Mouse (Mus musculus) lung, postnatal 0 days (tissue): ENCODE results near the gene Iqck. TPM values are rescaled to one million over a fixed set of nuclear protein-coding genes. Genes with fewer than 3 reads are reported as not detected.
A peak's percentile ranks its signal among the peaks of the same experiment; 100 is the strongest.

ENCODE experiments used
- ATAC-seq: fragments of 200-750 bp; cut with Nextera tagmentation; 2 replicates; pipeline ENCODE4 v1.8.0; 2017; ENCODE audit warnings: moderate library complexity
- DNase-seq: peaks from one replicate; pipeline ENCODE4 v3.0.0-alpha.2; 2016; ENCODE audit warnings: low spot score
- H3K27ac ChIP-seq: fragments of 300-500 bp; sonication (generic); 2 replicates; pipeline ENCODE4 v1.5.1; 2014; ENCODE audit warnings: antibody characterized with exemption, mild to moderate bottlenecking, low read length, mixed read lengths
- H3K27me3 ChIP-seq: fragments of 300-500 bp; sonication (generic); replicated peaks from 2 replicates; pipeline ENCODE4 v1.6.1; 2014; ENCODE audit warnings: low read length, mixed read lengths; ENCODE audit not compliant: insufficient read depth
- H3K36me3 ChIP-seq: fragments of 300-500 bp; sonication (generic); 2 replicates; pipeline ENCODE4 v1.6.1; 2014; ENCODE audit warnings: low read length, mixed read lengths; ENCODE audit not compliant: insufficient read depth
- H3K4me1 ChIP-seq: fragments of 300-500 bp; sonication (generic); 2 replicates; pipeline ENCODE4 v1.6.1; 2014; ENCODE audit warnings: antibody characterized with exemption, low read depth, low read length, mixed read lengths; ENCODE audit not compliant: insufficient read depth
- H3K4me2 ChIP-seq: fragments of 300-500 bp; sonication (generic); replicated peaks from 2 replicates; pipeline ENCODE4 v1.6.1; 2014; ENCODE audit warnings: low read depth, mild to moderate bottlenecking, low read length, moderate library complexity, mixed read lengths
- H3K4me3 ChIP-seq: fragments of 300-500 bp; sonication (generic); 2 replicates; pipeline ENCODE4 v1.5.1; 2014; ENCODE audit warnings: low read depth, low read length
- H3K9ac ChIP-seq: fragments of 300-500 bp; sonication (generic); replicated peaks from 2 replicates; pipeline ENCODE4 v1.6.1; 2014; ENCODE audit warnings: low read depth, mild to moderate bottlenecking
- H3K9me3 ChIP-seq: fragments of 300-500 bp; sonication (generic); 2 replicates; pipeline ENCODE4 v1.6.1; 2016; ENCODE audit warnings: low read length, mixed read lengths
- CTCF ChIP-seq: IDR thresholded peaks from 2 replicates; pipeline ENCODE4 v1.5.1; 2016; ENCODE audit warnings: antibody characterized with exemption, mild to moderate bottlenecking
- EP300 ChIP-seq: IDR thresholded peaks from 2 replicates; pipeline ENCODE4 v1.6.1; 2016; ENCODE audit warnings: antibody characterized with exemption, mild to moderate bottlenecking, control low read depth
- WGBS: fragments of 180-500 bp; shearing (Covaris S2); extraction: QIAGEN DNeasy Blood & Tissue Kit; methylation state at CpG from one replicate; pipeline ENCODE4 v1.1.7; 2014; 5-methylcytosine and 5-hydroxymethylcytosine counted together
- polyA plus RNA-seq: library from polyadenylated mRNA; unstranded; fragments of >200 nt; fragmentation: Nextera tagmentation; extraction: Ambion mirVana; gene quantifications from 2 replicates; pipeline ENCODE4 v1.2.1, GENCODE M21; 2015

The Iqck gene
- polyA plus RNA-seq, 1 experiment from 2014 or later, result 3.5 TPM

DNA sequence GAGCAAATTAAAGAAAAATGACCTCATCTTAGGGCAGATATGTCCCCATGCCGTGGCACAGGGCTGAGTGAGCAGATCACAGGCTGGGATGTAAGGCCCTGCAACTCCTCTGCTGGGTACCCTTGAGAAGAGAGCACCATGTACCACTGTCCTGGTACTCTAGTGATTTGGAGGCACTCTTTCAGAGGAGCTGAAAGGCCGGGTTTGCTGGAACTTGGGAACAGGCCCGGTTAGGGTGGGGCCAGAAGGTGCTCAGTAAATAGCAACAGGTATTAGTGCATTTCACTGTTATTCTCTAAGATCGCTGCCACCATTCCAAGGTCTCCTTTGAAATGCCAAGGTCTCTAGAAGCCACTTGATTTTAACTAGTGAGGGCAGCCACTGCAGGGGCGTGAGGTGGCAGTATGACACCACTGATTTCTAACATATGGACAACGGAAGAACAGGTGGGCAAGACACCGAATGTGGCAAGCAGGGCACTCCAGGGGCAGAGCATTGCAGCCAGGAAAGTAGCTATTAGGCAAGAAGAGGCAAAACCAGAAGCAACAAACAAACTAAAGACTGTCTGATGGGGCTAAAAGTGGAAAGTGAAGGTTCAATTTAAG, 59.1 kb downstream of the Iqck start:
- Histone ChIP-seq H3K9me3 (no peaks in the 10 kb centered on the region), H3K4me3 (no peak overlapping the region), H3K27ac (no peak overlapping the region), H3K27me3 (no peaks in the 10 kb centered on the region), H3K4me1 (no peaks in the 10 kb centered on the region), H3K9ac (no peak overlapping the region), H3K36me3 (no peaks in the 10 kb centered on the region), H3K4me2 (no peak overlapping the region)
- no peak for TF ChIP-seq EP300
- peak; percentile 44 for TF ChIP-seq CTCF
- DNase-seq (no peak), ATAC-seq (0 out of 2 replicates have a peak, but pooled peaks have one; percentile 9)
- 59% methylated on average over 7 of the region's 7 CpGs for WGBS

GRCm38 (mm10) chr7:118919261-118920006, 63.9 kb downstream of the Iqck start:
- Histone ChIP-seq H3K4me1 (no peaks in the 10 kb centered on the region), H3K36me3 (no peaks in the 10 kb centered on the region), H3K27ac (no peak overlapping the region), H3K4me2 (no peak overlapping the region), H3K4me3 (no peak overlapping the region), H3K9me3 (no peaks in the 10 kb centered on the region), H3K27me3 (no peaks in the 10 kb centered on the region), H3K9ac (no peak overlapping the region)
- TF ChIP-seq EP300 (no peak), CTCF (no peak)
- ATAC-seq (no peak), DNase-seq (no peak)
- 33% methylated on average over 10 of the region's 10 CpGs for WGBS

DNA sequence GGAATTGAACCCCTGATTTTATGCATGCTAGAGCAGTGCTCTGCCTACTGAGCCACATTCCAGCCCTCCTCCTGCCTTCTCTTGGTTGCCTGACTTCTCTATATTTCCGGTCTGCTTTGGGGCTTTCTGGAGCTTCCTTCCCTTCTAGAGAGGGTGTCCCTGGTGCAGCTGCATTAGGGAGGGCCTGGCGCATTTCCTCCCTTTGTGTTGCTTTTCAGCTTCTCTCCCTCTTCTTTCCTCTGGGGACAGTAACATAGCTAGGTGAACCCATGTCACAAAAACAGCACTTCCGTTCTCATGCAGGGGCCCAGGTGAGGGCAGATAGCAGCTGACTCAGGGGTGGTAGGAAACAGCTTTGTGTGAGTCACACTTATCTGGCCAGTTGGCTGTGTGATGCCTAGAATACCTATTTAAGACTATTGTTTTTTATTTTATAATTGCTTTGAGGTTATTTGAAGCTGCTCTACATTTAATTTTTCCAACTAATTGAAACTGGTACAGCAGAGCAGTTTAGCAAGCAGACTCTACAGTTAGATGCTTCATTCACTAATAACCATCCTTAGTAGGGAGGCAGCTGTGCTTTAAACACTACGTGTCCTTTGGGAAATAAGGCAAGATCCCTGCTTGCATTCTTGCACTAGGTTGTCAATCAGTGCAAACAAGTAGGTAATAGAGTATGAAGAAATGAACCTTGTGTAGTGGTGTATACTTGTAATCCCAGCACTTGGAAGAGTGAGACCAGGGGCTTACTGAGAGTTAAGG, 67.1 kb downstream of the Iqck start:
- Histone ChIP-seq H3K4me1 (no peaks in the 10 kb centered on the region), H3K4me3 (no peak overlapping the region), H3K9ac (no peak overlapping the region), H3K4me2 (no peak overlapping the region), H3K27ac (no peak overlapping the region), H3K9me3 (no peaks in the 10 kb centered on the region), H3K27me3 (no peaks in the 10 kb centered on the region), H3K36me3 (no peaks in the 10 kb centered on the region)
- DNase-seq (peak; percentile 12), ATAC-seq (peak; percentile 28; the same call in 1 of the 2 replicates)
- WGBS, result 48% methylated on average over 4 of the region's 4 CpGs
- no peak; the same call in 1 of the 2 replicates for TF ChIP-seq EP300
- TF ChIP-seq CTCF, result no peak

GRCm38 (mm10) chr7:118925547-118925946, 70.0 kb downstream of the Iqck start:
- Histone ChIP-seq H3K9me3 (no peaks in the 10 kb centered on the region), H3K36me3 (no peaks in the 10 kb centered on the region), H3K9ac (no peak overlapping the region), H3K4me1 (peaks cover 4% of the 10 kb centered on the region; the same call in 1 of the 2 replicates), H3K4me2 (no peak overlapping the region), H3K27ac (no peak overlapping the region), H3K27me3 (no peaks in the 10 kb centered on the region), H3K4me3 (no peak overlapping the region)
- no peak for TF ChIP-seq EP300
- no peak for TF ChIP-seq CTCF
- DNase-seq (peak; percentile 44), ATAC-seq (no peak)
- 54% methylated on average over 3 of the region's 3 CpGs for whole genome bisulfite sequencing

GRCm38 (mm10) chr7:118926516-118927260, 71.1 kb downstream of the Iqck start:
- no peak for ATAC-seq
- Histone ChIP-seq H3K36me3 (no peaks in the 10 kb centered on the region), H3K4me2 (no peak overlapping the region), H3K4me3 (no peak overlapping the region), H3K9me3 (no peaks in the 10 kb centered on the region), H3K9ac (no peak overlapping the region), H3K27me3 (no peaks in the 10 kb centered on the region), H3K27ac (no peak overlapping the region), H3K4me1 (peaks cover 4% of the 10 kb centered on the region; the same call in 1 of the 2 replicates)
- DNase-seq, result no peak
- 82% methylated on average over 6 of the region's 6 CpGs for WGBS
- TF ChIP-seq CTCF (no peak), EP300 (no peak)
